Mouse (Mus musculus): ENCODE measurements at regions not wholly inside any gene's neighbourhood (a gene's known extent, or its start where the extent isn't known, plus 50 kb on each side); places are given as distances from the start of the nearest gene placed in this dataset.

GRCm38 (mm10) chr7:129441085-129441617, 150.5 kb upstream of the Wdr11 start:
- H3K4me1 ChIP-seq: peaks cover 8% of the 10 kb centered on the region; the same call in 1 of the 2 replicates
- no peaks in the 10 kb centered on the region for H3K9me3 ChIP-seq
- peak; percentile 11 for DNase-seq (ENCODE audit: low spot score)
- no peaks in the 10 kb centered on the region for H3K36me3 ChIP-seq (replicated peaks)
- WGBS: 75% methylated on average over 4 of the region's 4 CpGs
- no peaks in the 10 kb centered on the region for H3K27me3 ChIP-seq (replicated peaks; ENCODE audit: low read depth, poor library complexity, severe bottlenecking)
- no peak overlapping the region for H3K4me3 ChIP-seq
- H3K27ac ChIP-seq (replicated peaks): no peak overlapping the region

DNA sequence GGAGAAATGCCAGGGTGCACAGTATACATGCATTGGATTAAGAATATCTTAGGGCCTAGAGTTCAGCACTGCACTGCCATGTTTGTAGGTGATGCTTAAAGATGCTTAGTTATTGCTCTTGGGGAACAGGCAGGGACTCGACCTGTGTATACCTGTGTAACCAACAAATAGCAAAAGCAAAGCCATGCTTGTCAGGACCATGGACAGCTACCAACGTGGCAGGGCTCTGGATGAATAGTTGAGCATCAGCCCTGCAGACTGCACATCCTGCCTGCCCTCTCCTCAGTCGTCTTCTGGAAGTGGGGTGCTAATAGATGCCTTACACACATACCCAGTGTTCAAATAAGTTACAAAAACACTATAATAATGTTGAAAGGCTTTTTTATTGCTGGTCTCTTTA, 122.2 kb upstream of the Wdr11 start:
- Histone ChIP-seq H3K4me3 (no peak overlapping the region), H3K36me3 (replicated peaks) (no peaks in the 10 kb centered on the region), H3K27ac (replicated peaks) (no peak overlapping the region), H3K9me3 (no peaks in the 10 kb centered on the region), H3K4me1 (no peaks in the 10 kb centered on the region), H3K27me3 (replicated peaks; ENCODE audit: low read depth, poor library complexity, severe bottlenecking) (no peaks in the 10 kb centered on the region)
- WGBS: 14% methylated on average over 3 of the region's 3 CpGs
- peak; percentile 83 for DNase-seq (ENCODE audit: low spot score)

DNA sequence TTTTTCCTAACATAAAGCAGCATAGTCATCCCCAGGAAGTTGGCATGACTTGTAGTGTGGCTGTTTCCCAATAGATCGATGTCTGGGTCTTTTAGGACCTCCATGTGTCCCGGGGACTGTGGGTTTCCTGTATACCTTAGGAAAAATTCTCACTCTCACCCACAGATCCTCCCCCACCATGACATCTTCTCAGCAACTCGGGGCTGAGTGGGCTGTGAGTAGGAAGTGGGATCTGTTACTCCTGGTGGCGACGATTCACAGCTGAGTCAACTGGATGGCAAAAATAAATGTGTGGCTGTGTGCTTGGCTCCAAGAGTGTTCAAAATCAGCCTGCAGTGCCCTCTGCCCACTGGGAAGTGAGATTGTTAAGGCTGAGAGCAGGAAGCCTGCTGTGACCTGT, 107.9 kb upstream of the Wdr11 start:
- Histone ChIP-seq H3K27ac (replicated peaks) (no peak overlapping the region), H3K9me3 (no peaks in the 10 kb centered on the region), H3K4me3 (no peak overlapping the region), H3K4me1 (no peaks in the 10 kb centered on the region), H3K36me3 (replicated peaks) (no peaks in the 10 kb centered on the region), H3K27me3 (replicated peaks; ENCODE audit: low read depth, poor library complexity, severe bottlenecking) (no peaks in the 10 kb centered on the region)
- DNase-seq (ENCODE audit: low spot score): no peak
- 88% methylated on average over 5 of the region's 5 CpGs for WGBS

DNA sequence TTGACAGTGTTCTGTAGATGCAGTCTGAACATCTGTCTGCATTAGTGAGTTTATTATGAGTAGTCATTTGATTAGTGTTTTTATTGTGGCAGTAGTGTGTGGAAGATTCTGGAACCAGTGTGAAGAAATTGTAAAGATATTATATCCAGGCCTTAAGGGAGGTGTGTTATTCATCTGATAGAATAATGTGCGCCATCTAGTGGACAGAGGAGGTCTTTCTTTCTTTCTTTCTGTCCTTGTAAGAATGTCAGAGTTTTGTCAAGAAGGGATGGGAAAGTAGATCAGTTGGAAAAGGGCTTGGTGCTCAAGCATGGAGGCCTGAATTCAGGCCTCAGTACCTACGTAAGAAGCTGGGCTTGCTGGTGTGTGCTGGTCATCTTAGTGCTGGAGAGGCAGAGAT, 84.8 kb upstream of the Wdr11 start:
- no peak overlapping the region for H3K27ac ChIP-seq (replicated peaks)
- WGBS: 30% methylated on average over 2 of the region's 2 CpGs
- no peak for DNase-seq (ENCODE audit: low spot score)
- no peak overlapping the region for H3K4me3 ChIP-seq
- no peaks in the 10 kb centered on the region for H3K36me3 ChIP-seq (replicated peaks)
- no peaks in the 10 kb centered on the region for H3K9me3 ChIP-seq
- H3K27me3 ChIP-seq (replicated peaks; ENCODE audit: low read depth, poor library complexity, severe bottlenecking): no peaks in the 10 kb centered on the region
- peaks cover 3% of the 10 kb centered on the region for H3K4me1 ChIP-seq

GRCm38 (mm10) chr7:129509631-129510132, 82.0 kb upstream of the Wdr11 start:
- no peaks in the 10 kb centered on the region for H3K27me3 ChIP-seq (replicated peaks; ENCODE audit: low read depth, poor library complexity, severe bottlenecking)
- no peak for DNase-seq (ENCODE audit: low spot score)
- no peaks in the 10 kb centered on the region for H3K9me3 ChIP-seq
- H3K4me1 ChIP-seq: peaks cover 6% of the 10 kb centered on the region
- no peaks in the 10 kb centered on the region for H3K36me3 ChIP-seq (replicated peaks)
- H3K27ac ChIP-seq (replicated peaks): no peak overlapping the region
- WGBS: 64% methylated on average over 10 of the region's 10 CpGs
- H3K4me3 ChIP-seq: no peak overlapping the region

DNA sequence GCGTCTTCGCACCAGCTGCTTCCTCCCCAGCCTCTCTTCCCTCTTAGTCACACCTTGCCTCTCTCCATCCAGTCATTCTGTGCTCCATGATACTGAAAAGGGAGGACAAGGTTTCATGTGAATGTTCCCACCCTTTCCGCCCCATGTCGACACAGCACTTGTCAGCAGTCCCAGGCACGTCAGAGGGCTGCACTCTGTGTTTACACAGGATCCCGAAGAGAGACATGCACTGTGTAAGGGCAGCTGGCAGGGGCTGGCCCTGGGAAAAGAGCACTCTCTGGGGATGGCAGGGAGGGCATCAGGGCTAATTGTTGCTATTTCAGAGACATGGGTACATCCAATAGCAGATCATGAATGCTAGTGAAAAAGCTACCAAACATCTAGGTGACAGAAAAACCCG, 77.0 kb upstream of the Wdr11 start:
- DNase-seq (ENCODE audit: low spot score): peak; percentile 14
- H3K4me3 ChIP-seq: no peak overlapping the region
- WGBS: 54% methylated on average over 7 of the region's 7 CpGs
- no peak overlapping the region for H3K27ac ChIP-seq (replicated peaks)
- peaks cover 15% of the 10 kb centered on the region for H3K4me1 ChIP-seq
- H3K9me3 ChIP-seq: 0 out of 2 replicates have a peak, but pooled peaks cover 3% of the 10 kb centered on the region
- no peaks in the 10 kb centered on the region for H3K27me3 ChIP-seq (replicated peaks; ENCODE audit: low read depth, poor library complexity, severe bottlenecking)
- H3K36me3 ChIP-seq (replicated peaks): no peaks in the 10 kb centered on the region

DNA sequence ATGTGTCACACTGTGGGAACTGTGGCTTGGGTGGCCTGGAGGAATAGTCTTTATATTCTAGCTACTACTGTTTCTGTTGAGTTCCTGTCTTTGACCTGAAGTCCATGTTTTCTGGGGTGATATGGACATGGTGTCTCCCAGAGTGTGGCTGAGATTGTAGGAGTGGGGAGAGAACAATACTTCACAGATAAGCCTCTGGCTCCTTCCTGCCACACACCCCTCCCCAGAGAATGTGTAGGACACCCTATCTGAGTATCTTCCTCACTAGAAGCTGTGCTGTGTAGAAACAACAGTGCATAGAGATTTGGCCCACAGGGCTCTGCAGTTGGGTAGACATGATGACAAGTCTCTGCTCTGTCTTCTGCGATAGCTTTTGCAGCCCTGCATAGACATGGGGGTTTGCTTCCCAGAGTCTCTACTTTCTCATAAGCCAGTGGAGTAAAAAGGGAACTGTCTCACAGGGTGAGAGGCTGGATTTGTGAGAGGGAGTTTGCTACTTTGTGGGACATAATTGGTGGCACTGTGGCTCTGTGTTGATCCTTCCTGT, 67.2 kb upstream of the Wdr11 start:
- no peaks in the 10 kb centered on the region for H3K4me1 ChIP-seq
- WGBS: 95% methylated on average over 1 of the region's 1 CpGs
- H3K36me3 ChIP-seq (replicated peaks): no peaks in the 10 kb centered on the region
- H3K9me3 ChIP-seq: 0 out of 2 replicates have a peak, but pooled peaks cover 2% of the 10 kb centered on the region
- DNase-seq (ENCODE audit: low spot score): no peak
- no peaks in the 10 kb centered on the region for H3K27me3 ChIP-seq (replicated peaks; ENCODE audit: low read depth, poor library complexity, severe bottlenecking)
- no peak overlapping the region for H3K27ac ChIP-seq (replicated peaks)
- no peak overlapping the region for H3K4me3 ChIP-seq

GRCm38 (mm10) chr7:129525985-129526384, 65.7 kb upstream of the Wdr11 start:
- 63% methylated on average over 3 of the region's 3 CpGs for WGBS
- H3K27me3 ChIP-seq (replicated peaks; ENCODE audit: low read depth, poor library complexity, severe bottlenecking): no peaks in the 10 kb centered on the region
- no peak overlapping the region for H3K27ac ChIP-seq (replicated peaks)
- DNase-seq (ENCODE audit: low spot score): no peak
- H3K4me3 ChIP-seq: no peak overlapping the region
- H3K36me3 ChIP-seq (replicated peaks): no peaks in the 10 kb centered on the region
- H3K4me1 ChIP-seq: no peaks in the 10 kb centered on the region
- no peaks in the 10 kb centered on the region for H3K9me3 ChIP-seq

- Histone ChIP-seq H3K27me3 (replicated peaks; ENCODE audit: low read depth, poor library complexity, severe bottlenecking) (no peaks in the 10 kb centered on the region), H3K4me1 (no peaks in the 10 kb centered on the region), H3K36me3 (replicated peaks) (no peaks in the 10 kb centered on the region), H3K4me3 (no peak overlapping the region), H3K27ac (replicated peaks) (no peak overlapping the region), H3K9me3 (no peaks in the 10 kb centered on the region)
- 72% methylated on average over 6 of the region's 6 CpGs for WGBS
- no peak for DNase-seq (ENCODE audit: low spot score)
Observed at GRCm38 (mm10) chr7:129528263-129528662, 63.4 kb upstream of the Wdr11 start.

DNA sequence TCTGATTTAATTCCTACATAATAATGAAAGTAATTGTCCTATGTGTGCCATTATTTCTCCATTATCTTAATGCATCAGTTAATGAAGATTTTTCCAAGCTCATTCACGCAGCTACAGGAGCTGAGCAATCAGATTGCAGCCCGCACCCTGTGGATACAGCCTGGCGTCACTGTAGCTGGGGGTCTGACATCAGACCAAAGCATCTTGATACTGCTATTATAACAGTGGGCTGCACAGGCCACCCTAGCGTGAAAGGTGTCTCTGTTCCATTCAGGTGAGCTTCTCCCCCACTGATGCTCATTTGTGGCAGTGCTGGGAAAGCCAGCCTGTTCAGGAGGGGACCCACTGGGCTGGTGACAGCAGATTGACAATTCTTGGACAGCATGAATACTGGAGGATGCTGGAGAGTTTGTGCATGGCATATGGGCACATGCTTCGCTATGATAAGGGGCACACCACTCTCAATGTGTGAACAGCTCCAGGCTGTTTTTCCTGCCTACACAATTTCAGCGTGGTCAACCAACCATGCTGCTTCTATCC, 58.2 kb upstream of the Wdr11 start:
- no peak for DNase-seq (ENCODE audit: low spot score)
- H3K27ac ChIP-seq (replicated peaks): no peak overlapping the region
- no peaks in the 10 kb centered on the region for H3K27me3 ChIP-seq (replicated peaks; ENCODE audit: low read depth, poor library complexity, severe bottlenecking)
- H3K9me3 ChIP-seq: no peaks in the 10 kb centered on the region
- H3K4me3 ChIP-seq: no peak overlapping the region
- no peaks in the 10 kb centered on the region for H3K4me1 ChIP-seq
- WGBS: 81% methylated on average over 6 of the region's 6 CpGs
- H3K36me3 ChIP-seq (replicated peaks): no peaks in the 10 kb centered on the region
